22 mouse cellular contexts compared by ENCODE assay signal in genomic region chr17:72081396-72081795, GRCm38 (mm10).
DNase-seq lines count a peak whose midpoint lies in the region; ATAC-seq and TF ChIP-seq lines count a peak whose summit lies in the region.
"Had no signal": no experiment of that assay in that cellular context is flagged by ENCODE, and none has a peak within 500 bp of the region (broad histone marks: within the 10 kb centered on the region; RNA-seq: fewer than 3 reads in every experiment).

No protein-coding gene starts in this region.

- H3K9me3 ChIP-seq in forebrain, embryonic 14.5 days (replicated peaks; ENCODE audit: control insufficient read depth, low read length): no peaks in the 10 kb centered on the region
- no peaks in the 10 kb centered on the region for H3K9me3 ChIP-seq in forebrain, embryonic 16.5 days (ENCODE audit: control insufficient read depth, low read length)

- H3K27me3 ChIP-seq in forebrain, embryonic 14.5 days (replicated peaks; ENCODE audit: control insufficient read depth, insufficient read depth, low read length): no peaks in the 10 kb centered on the region
- no peaks in the 10 kb centered on the region for H3K27me3 ChIP-seq in forebrain, embryonic 16.5 days (replicated peaks; ENCODE audit: control insufficient read depth, insufficient read depth, low read length)
- H3K27me3 ChIP-seq: CH12.LX, Patski had no signal

- 15% methylated on average over 2 of the region's 2 CpGs for WGBS in forebrain, embryonic 14.5 days
- WGBS in forebrain, embryonic 16.5 days: 15% methylated on average over 2 of the region's 2 CpGs

- H3K4me2 ChIP-seq in forebrain, embryonic 14.5 days (ENCODE audit: low read length): no peak overlapping the region
- H3K4me2 ChIP-seq in forebrain, embryonic 16.5 days (ENCODE audit: low read length): no peak overlapping the region

- TF ChIP-seq CTCF in brain, embryonic 14.5 days (IDR thresholded peaks at IDR 0.05; ENCODE audit: borderline replicate concordance, extremely low read depth, insufficient read depth, insufficient read length): no peak

- no peak for TF ChIP-seq POLR2A in brain, embryonic 14.5 days (IDR thresholded peaks at IDR 0.05; ENCODE audit: borderline replicate concordance, extremely low read depth, insufficient read depth, insufficient read length, poor library complexity, severe bottlenecking)

- H3K36me3 ChIP-seq in forebrain, embryonic 14.5 days (ENCODE audit: control insufficient read depth, insufficient read depth, low read length): no peaks in the 10 kb centered on the region
- no peaks in the 10 kb centered on the region for H3K36me3 ChIP-seq in forebrain, embryonic 16.5 days (ENCODE audit: control insufficient read depth, insufficient read depth)
- H3K36me3 ChIP-seq: G1E had no signal

- no peak overlapping the region for H3K9ac ChIP-seq in forebrain, embryonic 14.5 days (ENCODE audit: low read length)
- no peak overlapping the region for H3K9ac ChIP-seq in forebrain, embryonic 16.5 days (replicated peaks; ENCODE audit: low read depth, low read length)

- H3K27ac ChIP-seq in forebrain, embryonic 14.5 days (ENCODE audit: low read depth, low read length): no peak overlapping the region
- H3K27ac ChIP-seq in forebrain, embryonic 16.5 days (ENCODE audit: low read length): no peak overlapping the region

- peak; percentile 60 for DNase-seq in forebrain, embryonic 14.5 days (ENCODE audit: low spot score)
- DNase-seq in retina, postnatal 1 day: peak; percentile 9
- DNase-seq in retina, embryonic 14.5 days (ENCODE audit: low spot score): no peak
- DNase-seq in brain, embryonic 14.5 days (ENCODE audit: low read depth): peak; percentile 70
- DNase-seq: adrenal gland, adult 2 months; adrenal gland, adult 8-10 months; adrenal gland, postnatal 10 days; adrenal gland, postnatal 14 days; adrenal gland, postnatal 25 days; adrenal gland, postnatal 36 days; B cell, adult 2 months; cerebellum, adult 11 months; cerebellum, adult 11-12 months; cerebellum, adult 18-20 months; cerebellum, adult 2 months had no signal

- H3K4me1 ChIP-seq in forebrain, embryonic 14.5 days (ENCODE audit: control insufficient read depth, insufficient read depth, low read length): peaks cover 2% of the 10 kb centered on the region; the same call in 1 of the 2 replicates
- H3K4me1 ChIP-seq in forebrain, embryonic 16.5 days (replicated peaks; ENCODE audit: control insufficient read depth, insufficient read depth, low read length): peaks cover 7% of the 10 kb centered on the region

- H3K4me3 ChIP-seq in forebrain, embryonic 14.5 days (ENCODE audit: low read depth, low read length): no peak overlapping the region
- no peak overlapping the region for H3K4me3 ChIP-seq in forebrain, embryonic 16.5 days (replicated peaks; ENCODE audit: low read length)

- 0 out of 2 replicates have a peak, but pooled peaks have one; percentile 29 for ATAC-seq in forebrain, embryonic 14.5 days
- no peak for ATAC-seq in forebrain, embryonic 16.5 days
- no peak for ATAC-seq in megakaryocyte, adult 5-6 weeks (ENCODE audit: poor library complexity, severe bottlenecking)
- ATAC-seq: activated CD4-positive, CD25-positive, alpha-beta regulatory T cell, adult 4 months; CD4-positive, CD25-positive, alpha-beta regulatory T cell, adult 4 months; Patski had no signal
